ENCODE assay signal across 8 mouse cellular contexts in genomic region chr9:54732122-54732521, GRCm38 (mm10). TPM values are rescaled to one million over a fixed set of nuclear protein-coding genes. Genes with fewer than 3 reads are reported as not detected.
A peak's percentile ranks its signal among the peaks of the same experiment; 100 is the strongest.
DNase-seq lines count a peak whose midpoint lies in the region; ATAC-seq lines count a peak whose summit lies in the region.

No protein-coding gene starts in this region.

- H3K9ac ChIP-seq in embryonic facial prominence, embryonic 11.5 days (replicated peaks; ENCODE audit: low read length): no peak overlapping the region

- peak; percentile 73 for DNase-seq in embryonic facial prominence, embryonic 11.5 days (ENCODE audit: low spot score)
- no peak for DNase-seq in embryonic facial prominence, embryonic 10.5 days (ENCODE audit: low spot score)
- DNase-seq in lung, postnatal 36 days: peak; percentile 22
- DNase-seq in lung, adult 18-20 months: no peak
- DNase-seq in embryo, embryonic 11 days: peak; percentile 75
- peak; percentile 80 for DNase-seq in retina, embryonic 14.5 days (ENCODE audit: low spot score)
- DNase-seq in heart, adult 9 months (ENCODE audit: low spot score in 2 of 2): no peak
- DNase-seq in kidney, adult 11 months: no peak

- H3K36me3 ChIP-seq in embryonic facial prominence, embryonic 11.5 days (replicated peaks; ENCODE audit: control insufficient read depth, insufficient read depth, low read depth, low read length): no peaks in the 10 kb centered on the region; the same call in 1 of the 2 replicates
- H3K36me3 ChIP-seq in embryonic facial prominence, embryonic 10.5 days (replicated peaks): peaks cover 35% of the 10 kb centered on the region

- H3K4me2 ChIP-seq in embryonic facial prominence, embryonic 11.5 days (ENCODE audit: low read depth, low read length): no peak overlapping the region

- H3K27ac ChIP-seq in embryonic facial prominence, embryonic 11.5 days (replicated peaks; ENCODE audit: low read depth, low read length): no peak overlapping the region
- H3K27ac ChIP-seq in embryonic facial prominence, embryonic 10.5 days (replicated peaks): no peak overlapping the region

- ATAC-seq in embryonic facial prominence, embryonic 11.5 days (replicated peaks; ENCODE audit: insufficient number of reproducible peaks, low FRiP score, low TSS enrichment, low read depth): no peak

- H3K4me3 ChIP-seq in embryonic facial prominence, embryonic 11.5 days (ENCODE audit: low read depth, low read length): no peak overlapping the region
- no peak overlapping the region for H3K4me3 ChIP-seq in embryonic facial prominence, embryonic 10.5 days

- H3K27me3 ChIP-seq in embryonic facial prominence, embryonic 11.5 days (ENCODE audit: control insufficient read depth, insufficient read depth, low read length): no peaks in the 10 kb centered on the region
- no peaks in the 10 kb centered on the region for H3K27me3 ChIP-seq in embryonic facial prominence, embryonic 10.5 days (replicated peaks; ENCODE audit: low read depth, poor library complexity, severe bottlenecking)

- no peaks in the 10 kb centered on the region for H3K4me1 ChIP-seq in embryonic facial prominence, embryonic 11.5 days (ENCODE audit: control insufficient read depth, insufficient read depth, low read length)
- peaks cover 25% of the 10 kb centered on the region for H3K4me1 ChIP-seq in embryonic facial prominence, embryonic 10.5 days

- 78% methylated on average over 2 of the region's 2 CpGs for WGBS in embryonic facial prominence, embryonic 11.5 days
- 88% methylated on average over 2 of the region's 2 CpGs for WGBS in embryonic facial prominence, embryonic 10.5 days

- H3K9me3 ChIP-seq in embryonic facial prominence, embryonic 11.5 days (replicated peaks; ENCODE audit: control insufficient read depth, low read length): no peaks in the 10 kb centered on the region
- no peaks in the 10 kb centered on the region for H3K9me3 ChIP-seq in embryonic facial prominence, embryonic 10.5 days

RNA-seq across cellular contexts. Expression of gene Wdr61, which starts 2.2 kb away (rescaled TPM):
- polyA plus RNA-seq in embryonic facial prominence, embryonic 11.5 days (2014; fragmentation: Nextera tagmentation; extraction: Ambion mirVana): 196 and 206 TPM in 2 replicates
- polyA plus RNA-seq in embryonic facial prominence, embryonic 10.5 days (2016; fragmentation: Nextera tagmentation; extraction: Ambion mirVana): 182 and 188 TPM in 2 replicates

RNA-seq across cellular contexts. Expression of gene Crabp1, which starts 32.4 kb away (rescaled TPM):
- 962 and 1,036 TPM in 2 replicates for polyA plus RNA-seq in embryonic facial prominence, embryonic 11.5 days (2014; fragmentation: Nextera tagmentation; extraction: Ambion mirVana)
- polyA plus RNA-seq in embryonic facial prominence, embryonic 10.5 days (2016; fragmentation: Nextera tagmentation; extraction: Ambion mirVana): 1,341 and 1,562 TPM in 2 replicates

RNA-seq across cellular contexts. Expression of gene Dnaja4, which starts 33.4 kb away (rescaled TPM):
- 4.2 and 4.7 TPM in 2 replicates for polyA plus RNA-seq in embryonic facial prominence, embryonic 11.5 days (2014; fragmentation: Nextera tagmentation; extraction: Ambion mirVana)
- polyA plus RNA-seq in embryonic facial prominence, embryonic 10.5 days (2016; fragmentation: Nextera tagmentation; extraction: Ambion mirVana): 3.2 and 3.5 TPM in 2 replicates

Comparison
In these comparisons a context has a peak if more than half of its experiments do, and no peak if none do; other contexts are left out.
1. DNase-seq: peak in embryonic facial prominence, embryonic 11.5 days (single experiment), lung, postnatal 36 days (single experiment), embryo, embryonic 11 days (single experiment) and retina, embryonic 14.5 days (single experiment); none in embryonic facial prominence, embryonic 10.5 days (single experiment), lung, adult 18-20 months (0 of 2), heart, adult 9 months (0 of 2) and kidney, adult 11 months (single experiment).